Mouse (Mus musculus) stomach, adult 2 months (tissue): Measurements from ENCODE around the gene Sf3a2. TPM values are rescaled to one million over a fixed set of nuclear protein-coding genes. Genes with fewer than 3 reads are reported as not detected.

Source experiments
- polyA plus RNA-seq: library from polyadenylated mRNA; depleted of rRNA; stranded (reverse); fragments of >200 nt; gene quantifications from 2 replicates; pipeline ENCODE4 v1.2.3, GENCODE M21; 2012; rRNA removed

Sf3a2 gene
- 28.3 and 33.0 TPM in 2 replicates for polyA plus RNA-seq

GRCm38 (mm10) chr10:80798150-80799006 lies at the start of gene Sf3a2, which contains the start of gene Plekhj1:
Gene Sf3a2, plus strand, starts transcription at chr10:80798198.
Gene Plekhj1, minus strand, starts transcription at chr10:80798626.

GRCm38 (mm10) chr10:80754594-80755290 lies 43.3 kb upstream of the Sf3a2 start, which contains the start of gene Dot1l:
Gene Dot1l, plus strand, starts transcription at chr10:80755206.

GRCm38 (mm10) chr10:80804916-80805315 lies 6.9 kb downstream of the Sf3a2 start, which contains the start of gene Amh:
Gene Amh, plus strand, starts transcription at chr10:80805243.

GRCm38 (mm10) chr10:80813366-80813765 lies 15.4 kb downstream of the Sf3a2 start, which contains the start of gene Jsrp1:
Gene Jsrp1, minus strand, starts transcription at chr10:80813498.

GRCm38 (mm10) chr10:80826151-80827062 lies 28.4 kb downstream of the Sf3a2 start, which contains the start of gene Oaz1:
Gene Oaz1, plus strand, starts transcription at chr10:80826656.

GRCm38 (mm10) chr10:80843931-80844547 lies 46.0 kb downstream of the Sf3a2 start, which contains the start of gene Lingo3:
Gene Lingo3, minus strand, starts transcription at chr10:80844039.

Other genes with a start within 250 kb of the Sf3a2 start
- gene Rexo1, start 236.6 kb upstream of the Sf3a2 start, polyA plus RNA-seq: 24.4 and 24.8 TPM in 2 replicates
- 17.2 and 26.0 TPM in 2 replicates for gene Klf16, start 220.9 kb upstream of the Sf3a2 start, polyA plus RNA-seq
- 263 and 463 TPM in 2 replicates for gene Abhd17a, start 207.9 kb upstream of the Sf3a2 start, polyA plus RNA-seq
- 91.7 and 103 TPM in 2 replicates for gene Scamp4, start 195.3 kb upstream of the Sf3a2 start, polyA plus RNA-seq
- gene Adat3, start 195.3 kb upstream of the Sf3a2 start, polyA plus RNA-seq: 10.5 and 14.2 TPM in 2 replicates
- 0.62 and 1.2 TPM in 2 replicates for gene Gm49322, start 192.2 kb upstream of the Sf3a2 start, polyA plus RNA-seq
- gene Csnk1g2, start 175.4 kb upstream of the Sf3a2 start, polyA plus RNA-seq: 114 and 151 TPM in 2 replicates
- 38.9 and 41.5 TPM in 2 replicates for gene Btbd2, start 141.1 kb upstream of the Sf3a2 start, polyA plus RNA-seq
- gene Mknk2, start 120.1 kb upstream of the Sf3a2 start, polyA plus RNA-seq: 165 and 210 TPM in 2 replicates
- gene Mob3a, start 96.2 kb upstream of the Sf3a2 start, polyA plus RNA-seq: 15.0 and 20.9 TPM in 2 replicates
- gene Izumo4, start 96.0 kb upstream of the Sf3a2 start, polyA plus RNA-seq: 30.1 and 36.5 TPM in 2 replicates
- 53.8 and 63.4 TPM in 2 replicates for gene Ap3d1, start 55.9 kb upstream of the Sf3a2 start, polyA plus RNA-seq
- 20.4 and 21.6 TPM in 2 replicates for gene Dot1l, start 43.0 kb upstream of the Sf3a2 start, polyA plus RNA-seq
- 26.0 and 33.2 TPM in 2 replicates for gene Plekhj1, start 428 bp downstream of the Sf3a2 start, polyA plus RNA-seq
- 11.5 and 23.8 TPM in 2 replicates for gene Amh, start 7.0 kb downstream of the Sf3a2 start, polyA plus RNA-seq
- gene Jsrp1, start 15.3 kb downstream of the Sf3a2 start, polyA plus RNA-seq: 2.5 and 3.3 TPM in 2 replicates
- gene Oaz1, start 28.5 kb downstream of the Sf3a2 start, polyA plus RNA-seq: 614 and 821 TPM in 2 replicates
- 0.53 and 0.84 TPM in 2 replicates for gene Lingo3, start 45.8 kb downstream of the Sf3a2 start, polyA plus RNA-seq
- 58.8 and 71.4 TPM in 2 replicates for gene Lsm7, start 57.0 kb downstream of the Sf3a2 start, polyA plus RNA-seq
- 48.6 and 56.7 TPM in 2 replicates for gene Sppl2b, start 57.1 kb downstream of the Sf3a2 start, polyA plus RNA-seq
- 19.4 and 39.8 TPM in 2 replicates for gene Tmprss9, start 73.7 kb downstream of the Sf3a2 start, polyA plus RNA-seq
- gene Timm13, start 102.8 kb downstream of the Sf3a2 start, polyA plus RNA-seq: 106 and 120 TPM in 2 replicates
- 15.5 and 17.3 TPM in 2 replicates for gene Lmnb2, start 120.0 kb downstream of the Sf3a2 start, polyA plus RNA-seq
- 13.8 and 21.5 TPM in 2 replicates for gene Gadd45b, start 131.9 kb downstream of the Sf3a2 start, polyA plus RNA-seq
- gene Gng7, start 216.7 kb downstream of the Sf3a2 start, polyA plus RNA-seq: 0.71 and 1.1 TPM in 2 replicates
- 0.29 and 0.37 TPM in 2 replicates for gene Diras1, start 227.5 kb downstream of the Sf3a2 start, polyA plus RNA-seq
- 18.5 and 21.8 TPM in 2 replicates for gene Slc39a3, start 239.2 kb downstream of the Sf3a2 start, polyA plus RNA-seq